Mouse (Mus musculus): ENCODE data around the gene Camta2.

- no peak for TF ChIP-seq CTCF (IDR thresholded peaks at IDR 0.05)
- no peak for TF ChIP-seq POLR2A (IDR thresholded peaks at IDR 0.05; ENCODE audit: insufficient read depth, low read depth, low read length)
- TF ChIP-seq EP300 (IDR thresholded peaks at IDR 0.05; ENCODE audit: insufficient read depth, low read depth, low read length): no peak
These were observed 13.9 kb downstream of the Camta2 start for GRCm38 (mm10) chr11:70674014-70674413.
